Mouse (Mus musculus) ES-Bruce4 (cell line): ENCODE measurements around the gene Ccnk. TPM values are rescaled to one million over a fixed set of nuclear protein-coding genes. Genes with fewer than 3 reads are reported as not detected.

Experiments
- H3K27ac ChIP-seq: 2 replicates; pipeline ENCODE4 v1.5.1; 2012; ENCODE audit warnings: low read length, inconsistent platforms; ENCODE audit not compliant: insufficient read depth
- H3K27me3 ChIP-seq: 2 replicates; pipeline ENCODE4 v1.6.1; 2012; ENCODE audit warnings: mild to moderate bottlenecking, low read length, inconsistent platforms; ENCODE audit not compliant: control insufficient read depth, poor library complexity, insufficient read depth, severe bottlenecking
- H3K36me3 ChIP-seq: 2 replicates; pipeline ENCODE4 v1.6.1; 2012; ENCODE audit warnings: inconsistent platforms, mild to moderate bottlenecking, low read length, moderate library complexity; ENCODE audit not compliant: control insufficient read depth, poor library complexity, insufficient read depth, severe bottlenecking
- H3K4me1 ChIP-seq: one replicate; pipeline ENCODE4 v1.8.1; 2011; ENCODE audit warnings: low read length; ENCODE audit not compliant: control insufficient read depth, insufficient read depth
- H3K4me3 ChIP-seq: 2 replicates; pipeline ENCODE4 v1.5.1; 2011; ENCODE audit warnings: low read depth, mild to moderate bottlenecking, low read length
- H3K9ac ChIP-seq: 2 replicates; pipeline ENCODE4 v1.6.1; 2012; ENCODE audit warnings: low read depth, mild to moderate bottlenecking, inconsistent platforms; ENCODE audit not compliant: poor library complexity, severe bottlenecking
- H3K9me3 ChIP-seq: replicated peaks from 2 replicates; pipeline ENCODE4 v1.6.1; 2012; ENCODE audit warnings: mild to moderate bottlenecking, low read length, inconsistent platforms; ENCODE audit not compliant: control insufficient read depth, poor library complexity, insufficient read depth, severe bottlenecking
- CTCF ChIP-seq: IDR thresholded peaks from one replicate; pipeline ENCODE4 v1.8.1; 2011; ENCODE audit warnings: low read depth, low read length
- EP300 ChIP-seq: IDR thresholded peaks from 2 replicates; pipeline ENCODE4 v1.6.1; 2011; ENCODE audit warnings: low read depth, low read length; ENCODE audit not compliant: insufficient read depth
- POLR2A ChIP-seq: IDR thresholded peaks from one replicate; pipeline ENCODE4 v1.8.1; 2011; ENCODE audit warnings: low read length; ENCODE audit not compliant: insufficient read depth
- polyA plus RNA-seq: library from polyadenylated mRNA; stranded (reverse); fragments of >200 nt; gene quantifications from 2 replicates; pipeline ENCODE4 v1.2.4, GENCODE M21; 2011; ENCODE audit warnings: low read depth; ENCODE audit not compliant: missing spikeins, insufficient read depth, insufficient read length

Ccnk gene
- polyA plus RNA-seq, 1 experiment, result 69.8 TPM

DNA sequence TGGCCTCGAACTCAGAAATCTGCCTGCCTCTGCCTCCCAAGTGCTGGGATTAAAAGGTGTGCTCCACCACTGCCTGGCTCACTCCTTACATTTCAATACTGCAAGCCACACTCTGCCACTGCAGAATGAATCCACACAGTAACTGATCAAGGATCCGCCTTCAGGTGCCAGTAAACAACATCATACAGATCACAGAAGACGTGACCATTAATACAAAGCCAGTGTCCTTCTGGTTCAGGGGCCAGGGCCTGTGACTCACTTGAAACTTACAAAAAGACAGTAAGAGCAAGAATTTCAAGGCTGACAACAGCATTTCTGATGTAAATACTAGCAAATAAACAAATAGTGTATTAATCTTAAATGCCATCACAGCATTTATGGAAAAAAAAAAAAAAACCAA is 34.2 kb upstream of the Ccnk start:
- no peak overlapping the region for H3K9ac ChIP-seq
- no peaks in the 10 kb centered on the region for H3K4me1 ChIP-seq
- TF ChIP-seq EP300, result no peak
- TF ChIP-seq CTCF, result no peak
- no peak for TF ChIP-seq POLR2A
- no peaks in the 10 kb centered on the region for H3K27me3 ChIP-seq
- H3K4me3 ChIP-seq, result no peak overlapping the region
- no peak overlapping the region for H3K27ac ChIP-seq
- H3K36me3 ChIP-seq, result peaks cover 3% of the 10 kb centered on the region; the same call in 1 of the 2 replicates
- H3K9me3 ChIP-seq, result no peaks in the 10 kb centered on the region

GRCm38 (mm10) chr12:108149764-108150163 is 29.6 kb upstream of the Ccnk start:
- Histone ChIP-seq H3K4me1 (no peaks in the 10 kb centered on the region), H3K36me3 (0 out of 2 replicates have a peak, but pooled peaks cover 3% of the 10 kb centered on the region), H3K4me3 (no peak overlapping the region), H3K9me3 (no peaks in the 10 kb centered on the region), H3K27ac (no peak overlapping the region), H3K9ac (no peak overlapping the region), H3K27me3 (no peaks in the 10 kb centered on the region)
- no peak for TF ChIP-seq EP300
- no peak for TF ChIP-seq POLR2A
- no peak for TF ChIP-seq CTCF

- Histone ChIP-seq H3K27ac (no peak overlapping the region), H3K4me3 (no peak overlapping the region), H3K9ac (no peak overlapping the region), H3K4me1 (no peaks in the 10 kb centered on the region), H3K27me3 (no peaks in the 10 kb centered on the region), H3K9me3 (no peaks in the 10 kb centered on the region), H3K36me3 (peaks cover 8% of the 10 kb centered on the region; the same call in 1 of the 2 replicates)
- TF ChIP-seq CTCF (no peak), EP300 (no peak), POLR2A (no peak)
These were observed 26.6 kb upstream of the Ccnk start for GRCm38 (mm10) chr12:108152743-108153142.

GRCm38 (mm10) chr12:108159863-108160262 is 19.5 kb upstream of the Ccnk start:
- Histone ChIP-seq H3K36me3 (peaks cover 21% of the 10 kb centered on the region), H3K27ac (no peak overlapping the region), H3K4me1 (no peaks in the 10 kb centered on the region), H3K27me3 (no peaks in the 10 kb centered on the region), H3K4me3 (no peak overlapping the region), H3K9me3 (no peaks in the 10 kb centered on the region), H3K9ac (no peak overlapping the region)
- TF ChIP-seq POLR2A (no peak), CTCF (no peak), EP300 (no peak)

- Histone ChIP-seq H3K27me3 (no peaks in the 10 kb centered on the region), H3K9ac (no peak overlapping the region), H3K27ac (no peak overlapping the region), H3K9me3 (no peaks in the 10 kb centered on the region), H3K4me3 (no peak overlapping the region), H3K36me3 (peaks cover 21% of the 10 kb centered on the region), H3K4me1 (no peaks in the 10 kb centered on the region)
- TF ChIP-seq CTCF (peak; percentile 23), POLR2A (no peak), EP300 (no peak)
These were observed 17.3 kb upstream of the Ccnk start for GRCm38 (mm10) chr12:108162036-108162435.

DNA sequence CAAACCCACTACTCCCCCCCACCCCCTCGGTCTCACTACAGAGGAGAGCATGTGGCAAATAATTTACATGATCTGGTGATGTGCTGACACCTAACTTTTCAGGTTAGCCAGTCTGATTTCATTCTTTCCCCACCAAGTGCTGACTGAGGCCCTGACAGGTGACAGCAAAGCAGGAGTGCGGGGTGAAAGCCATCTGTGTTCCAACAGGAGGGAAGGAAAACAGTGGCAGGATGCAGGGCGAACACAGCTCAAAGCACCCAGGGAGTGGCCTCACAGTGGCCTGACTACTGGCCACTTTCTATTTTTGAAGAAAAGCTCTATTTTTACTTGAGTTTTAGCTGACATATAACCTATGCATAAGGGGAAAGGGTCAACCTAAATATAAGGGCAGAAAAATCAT is 15.7 kb upstream of the Ccnk start:
- H3K9me3 ChIP-seq, result no peaks in the 10 kb centered on the region
- H3K27ac ChIP-seq, result no peak overlapping the region
- H3K4me1 ChIP-seq, result no peaks in the 10 kb centered on the region
- H3K36me3 ChIP-seq, result peaks cover 16% of the 10 kb centered on the region
- H3K27me3 ChIP-seq, result no peaks in the 10 kb centered on the region
- no peak overlapping the region for H3K9ac ChIP-seq
- H3K4me3 ChIP-seq, result no peak overlapping the region
- TF ChIP-seq EP300 (no peak), POLR2A (no peak), CTCF (no peak)
